Mouse (Mus musculus): ENCODE measurements around the gene Polr2e. TPM values are rescaled to one million over a fixed set of nuclear protein-coding genes. Genes with fewer than 3 reads are reported as not detected.
A peak's percentile ranks its signal among the peaks of the same experiment; 100 is the strongest.

Gene Polr2e
- polyA plus RNA-seq, 1 experiment from 2014 or later, result 174 TPM

GRCm38 (mm10) chr10:80076386-80076785 lies 36.8 kb upstream of the Polr2e start:
- Histone ChIP-seq H3K36me3 (ENCODE audit: control insufficient read depth, insufficient read depth, low read length) (no peaks in the 10 kb centered on the region), H3K4me3 (replicated peaks; ENCODE audit: low read length) (no peak overlapping the region), H3K27ac (ENCODE audit: low read length) (no peak overlapping the region), H3K4me1 (ENCODE audit: control insufficient read depth, insufficient read depth, low read length) (peaks cover 33% of the 10 kb centered on the region), H3K27me3 (ENCODE audit: control insufficient read depth, insufficient read depth, low read length) (no peaks in the 10 kb centered on the region), H3K9me3 (replicated peaks; ENCODE audit: control insufficient read depth, low read length) (no peaks in the 10 kb centered on the region), H3K9ac (ENCODE audit: low read length) (no peak overlapping the region), H3K4me2 (ENCODE audit: low read depth, low read length) (no peak overlapping the region)
- whole genome bisulfite sequencing, result 92% methylated on average over 4 of the region's 4 CpGs
- ATAC-seq (ENCODE audit: insufficient read depth, low FRiP score), result no peak

- Histone ChIP-seq H3K4me2 (ENCODE audit: low read depth, low read length) (no peak overlapping the region), H3K9ac (ENCODE audit: low read length) (0 out of 2 replicates have a peak overlapping the region, but pooled peaks have one; percentile 14), H3K27ac (ENCODE audit: low read length) (peak overlapping the region; percentile 57; the same call in 1 of the 2 replicates), H3K9me3 (replicated peaks; ENCODE audit: control insufficient read depth, low read length) (no peaks in the 10 kb centered on the region), H3K4me3 (replicated peaks; ENCODE audit: low read length) (no peak overlapping the region), H3K27me3 (ENCODE audit: control insufficient read depth, insufficient read depth, low read length) (no peaks in the 10 kb centered on the region), H3K4me1 (ENCODE audit: control insufficient read depth, insufficient read depth, low read length) (peaks cover 36% of the 10 kb centered on the region), H3K36me3 (ENCODE audit: control insufficient read depth, insufficient read depth, low read length) (no peaks in the 10 kb centered on the region)
- no peak for ATAC-seq (ENCODE audit: insufficient read depth, low FRiP score)
- 75% methylated on average over 1 of the region's 1 CpGs for WGBS
Measured at GRCm38 (mm10) chr10:80075924-80076323, 36.3 kb upstream of the Polr2e start.

DNA sequence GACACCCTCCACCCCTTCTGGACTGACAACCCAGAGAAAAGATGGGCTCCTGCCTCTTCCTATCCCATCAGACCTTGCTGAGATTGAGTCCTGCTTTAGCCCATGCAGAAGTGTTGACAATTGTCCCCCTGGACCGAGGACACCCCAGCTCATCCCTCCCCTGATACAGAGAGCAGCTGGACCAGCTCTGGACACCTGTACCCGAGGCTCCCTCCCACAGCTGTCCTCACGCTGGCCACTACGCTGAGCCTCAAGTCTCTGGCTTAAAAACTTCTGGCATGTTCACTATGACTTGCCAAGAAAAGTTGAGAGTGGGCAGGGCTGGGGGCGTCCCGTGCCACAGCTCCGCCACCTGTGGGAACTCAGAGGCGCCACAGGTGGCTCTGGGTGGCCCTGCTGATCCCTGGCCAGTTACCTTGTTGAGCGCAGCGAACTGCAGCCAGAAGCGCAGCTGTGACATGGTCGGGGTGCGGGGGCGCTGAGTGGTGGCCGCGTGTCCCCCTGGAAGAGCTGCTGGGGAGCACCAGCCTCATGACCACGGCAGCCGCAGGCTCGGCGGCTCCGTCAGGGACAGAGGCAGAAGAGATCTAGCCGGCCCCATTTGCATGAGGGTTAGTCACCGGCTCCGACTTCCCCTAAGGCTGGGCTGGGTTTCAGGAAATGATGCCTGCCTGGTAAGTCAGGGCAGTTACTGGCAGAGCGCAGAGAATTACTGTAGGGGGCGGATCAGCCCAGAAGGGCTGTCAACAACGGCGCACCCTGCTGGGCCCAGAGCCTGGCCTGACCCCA lies 35.4 kb upstream of the Polr2e start:
- H3K9ac ChIP-seq (ENCODE audit: low read length), result peak overlapping the region; percentile 58
- no peaks in the 10 kb centered on the region for H3K27me3 ChIP-seq (ENCODE audit: control insufficient read depth, insufficient read depth, low read length)
- no peaks in the 10 kb centered on the region for H3K36me3 ChIP-seq (ENCODE audit: control insufficient read depth, insufficient read depth, low read length)
- 19% methylated on average over 28 of the region's 28 CpGs for WGBS
- no peaks in the 10 kb centered on the region for H3K9me3 ChIP-seq (replicated peaks; ENCODE audit: control insufficient read depth, low read length)
- H3K4me3 ChIP-seq (replicated peaks; ENCODE audit: low read length), result peak overlapping the region; percentile 28
- H3K4me2 ChIP-seq (ENCODE audit: low read depth, low read length), result peak overlapping the region; percentile 46
- H3K4me1 ChIP-seq (ENCODE audit: control insufficient read depth, insufficient read depth, low read length), result peaks cover 34% of the 10 kb centered on the region
- peak; percentile 75 for ATAC-seq (ENCODE audit: insufficient read depth, low FRiP score)
- H3K27ac ChIP-seq (ENCODE audit: low read length), result peak overlapping the region; percentile 63

DNA sequence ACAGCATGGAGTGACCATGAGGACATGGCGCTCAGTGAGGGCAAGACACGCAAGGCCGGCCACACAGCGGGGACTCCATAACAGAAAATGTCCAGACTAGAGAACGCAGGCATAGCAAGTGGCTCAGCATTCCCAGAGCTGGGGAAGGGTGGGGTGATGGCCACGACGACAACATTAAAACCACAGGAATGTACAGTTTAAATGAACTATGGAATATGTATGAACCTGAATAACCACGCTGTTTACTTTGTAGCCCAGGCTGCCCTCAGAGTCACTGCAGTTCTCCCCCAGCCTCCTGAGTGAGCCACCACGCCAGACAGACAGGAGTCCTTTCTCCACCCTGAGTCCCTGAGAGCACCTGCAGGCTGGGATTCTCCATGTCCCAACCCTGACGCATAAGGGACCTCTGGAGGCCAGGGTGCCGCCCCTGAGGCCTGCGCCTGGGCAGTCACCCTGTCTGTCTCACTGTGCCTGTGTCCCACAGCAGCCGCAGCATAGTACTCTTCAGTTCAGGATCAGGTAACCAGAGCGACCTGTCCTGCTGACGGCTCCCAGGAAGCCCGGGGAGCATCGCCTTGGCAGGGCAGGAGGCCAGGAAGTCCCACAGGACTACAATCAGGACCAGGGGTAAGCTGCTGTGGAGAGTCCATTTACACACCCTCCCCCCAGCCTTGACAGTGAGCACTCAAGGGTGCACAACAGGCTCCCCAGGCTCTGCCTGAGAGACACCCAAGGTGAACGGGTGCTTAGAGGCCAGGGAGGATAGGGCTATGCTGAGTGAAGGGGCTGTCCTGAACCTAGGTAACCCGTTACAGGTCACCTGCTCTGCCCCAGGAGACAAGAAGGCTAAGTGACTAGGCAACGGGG lies 33.3 kb upstream of the Polr2e start:
- H3K36me3 ChIP-seq (ENCODE audit: control insufficient read depth, insufficient read depth, low read length), result no peaks in the 10 kb centered on the region
- H3K4me2 ChIP-seq (ENCODE audit: low read depth, low read length), result no peak overlapping the region
- 84% methylated on average over 20 of the region's 20 CpGs for WGBS
- no peak overlapping the region for H3K27ac ChIP-seq (ENCODE audit: low read length)
- no peaks in the 10 kb centered on the region for H3K9me3 ChIP-seq (replicated peaks; ENCODE audit: control insufficient read depth, low read length)
- peaks cover 34% of the 10 kb centered on the region for H3K4me1 ChIP-seq (ENCODE audit: control insufficient read depth, insufficient read depth, low read length)
- no peaks in the 10 kb centered on the region for H3K27me3 ChIP-seq (ENCODE audit: control insufficient read depth, insufficient read depth, low read length)
- ATAC-seq (ENCODE audit: insufficient read depth, low FRiP score), result no peak
- 0 out of 2 replicates have a peak overlapping the region, but pooled peaks have one; percentile 12 for H3K9ac ChIP-seq (ENCODE audit: low read length)
- no peak overlapping the region for H3K4me3 ChIP-seq (replicated peaks; ENCODE audit: low read length)

- Histone ChIP-seq H3K36me3 (ENCODE audit: control insufficient read depth, insufficient read depth, low read length) (no peaks in the 10 kb centered on the region), H3K4me2 (ENCODE audit: low read depth, low read length) (no peak overlapping the region), H3K9me3 (replicated peaks; ENCODE audit: control insufficient read depth, low read length) (no peaks in the 10 kb centered on the region), H3K4me1 (ENCODE audit: control insufficient read depth, insufficient read depth, low read length) (peaks cover 34% of the 10 kb centered on the region), H3K27ac (ENCODE audit: low read length) (peak overlapping the region; percentile 92), H3K9ac (ENCODE audit: low read length) (peak overlapping the region; percentile 50; the same call in 1 of the 2 replicates), H3K4me3 (replicated peaks; ENCODE audit: low read length) (no peak overlapping the region), H3K27me3 (ENCODE audit: control insufficient read depth, insufficient read depth, low read length) (no peaks in the 10 kb centered on the region)
- WGBS, result 76% methylated on average over 3 of the region's 3 CpGs
- no peak for ATAC-seq (ENCODE audit: insufficient read depth, low FRiP score)
Measured at GRCm38 (mm10) chr10:80071516-80071900, 31.9 kb upstream of the Polr2e start.

DNA sequence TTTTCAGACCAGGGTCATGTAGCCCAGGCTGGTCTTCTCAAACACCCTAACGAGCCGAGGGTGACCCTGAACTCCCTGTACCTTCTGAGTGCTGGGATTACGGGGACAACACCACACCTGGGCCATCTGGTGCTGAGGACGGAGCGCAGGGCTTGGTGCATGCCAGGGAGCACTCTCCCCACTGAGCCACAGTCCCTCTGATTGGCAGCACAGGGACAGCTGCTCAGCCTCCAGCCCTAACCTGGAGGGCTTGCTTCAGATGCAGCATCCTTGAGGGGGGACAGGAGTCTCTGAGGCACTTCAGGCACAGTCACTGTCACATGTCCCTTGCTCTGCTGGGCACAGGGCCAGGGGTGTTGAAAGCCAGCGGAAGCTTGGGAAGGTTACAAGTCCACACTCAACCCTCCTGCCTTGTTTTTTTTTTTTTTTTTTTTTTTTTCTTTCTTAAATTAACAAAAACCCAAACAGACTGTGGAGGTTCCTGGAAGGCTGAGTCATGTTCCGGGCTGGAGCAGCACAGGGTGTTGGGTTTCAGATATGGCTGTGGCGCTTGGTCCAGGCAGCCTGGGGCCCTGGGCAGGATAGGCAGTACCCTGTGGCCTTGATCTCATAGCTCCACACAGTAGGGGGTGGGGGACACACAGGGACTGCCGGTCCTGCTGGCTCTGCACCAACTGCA lies 31.4 kb upstream of the Polr2e start:
- Histone ChIP-seq H3K4me1 (ENCODE audit: control insufficient read depth, insufficient read depth, low read length) (peaks cover 34% of the 10 kb centered on the region), H3K27ac (ENCODE audit: low read length) (peak overlapping the region; percentile 92), H3K9ac (ENCODE audit: low read length) (peak overlapping the region; percentile 50; the same call in 1 of the 2 replicates), H3K36me3 (ENCODE audit: control insufficient read depth, insufficient read depth, low read length) (no peaks in the 10 kb centered on the region), H3K27me3 (ENCODE audit: control insufficient read depth, insufficient read depth, low read length) (no peaks in the 10 kb centered on the region), H3K4me2 (ENCODE audit: low read depth, low read length) (no peak overlapping the region), H3K4me3 (replicated peaks; ENCODE audit: low read length) (no peak overlapping the region), H3K9me3 (replicated peaks; ENCODE audit: control insufficient read depth, low read length) (no peaks in the 10 kb centered on the region)
- ATAC-seq (ENCODE audit: insufficient read depth, low FRiP score), result peak; percentile 89
- 48% methylated on average over 9 of the region's 9 CpGs for WGBS

DNA sequence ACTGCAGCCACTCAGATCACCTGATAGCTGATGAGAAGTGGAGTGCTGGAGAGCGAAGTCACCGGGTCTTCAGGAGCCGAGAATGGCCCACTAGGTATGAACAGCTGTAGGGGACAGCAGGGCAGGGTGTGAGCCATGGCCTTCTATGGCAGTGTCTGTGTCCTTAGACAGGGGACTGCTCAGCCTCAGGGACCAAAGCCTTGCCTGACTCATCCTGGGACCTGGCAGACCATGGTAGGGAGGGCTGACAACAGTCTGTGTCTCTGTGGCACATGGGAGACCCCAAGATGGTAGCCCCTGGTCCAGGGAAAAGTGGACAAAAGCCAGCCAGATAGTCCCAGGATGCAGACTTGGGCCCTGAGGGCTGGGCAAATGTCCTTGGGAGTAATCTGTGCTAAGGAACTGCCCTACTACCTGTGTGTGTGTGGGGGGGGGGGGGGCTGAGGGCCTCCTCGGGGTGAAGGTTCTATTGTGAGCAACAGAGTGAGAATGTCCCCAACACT lies 30.4 kb upstream of the Polr2e start:
- Histone ChIP-seq H3K4me1 (ENCODE audit: control insufficient read depth, insufficient read depth, low read length) (peaks cover 27% of the 10 kb centered on the region), H3K9ac (ENCODE audit: low read length) (no peak overlapping the region), H3K27ac (ENCODE audit: low read length) (no peak overlapping the region), H3K9me3 (replicated peaks; ENCODE audit: control insufficient read depth, low read length) (no peaks in the 10 kb centered on the region), H3K36me3 (ENCODE audit: control insufficient read depth, insufficient read depth, low read length) (no peaks in the 10 kb centered on the region), H3K4me3 (replicated peaks; ENCODE audit: low read length) (no peak overlapping the region), H3K4me2 (ENCODE audit: low read depth, low read length) (no peak overlapping the region), H3K27me3 (ENCODE audit: control insufficient read depth, insufficient read depth, low read length) (no peaks in the 10 kb centered on the region)
- no peak for ATAC-seq (ENCODE audit: insufficient read depth, low FRiP score)
- 74% methylated on average over 4 of the region's 4 CpGs for WGBS

- WGBS, result 91% methylated on average over 6 of the region's 7 CpGs
- no peaks in the 10 kb centered on the region for H3K27me3 ChIP-seq (ENCODE audit: control insufficient read depth, insufficient read depth, low read length)
- peaks cover 20% of the 10 kb centered on the region for H3K4me1 ChIP-seq (ENCODE audit: control insufficient read depth, insufficient read depth, low read length)
- no peak overlapping the region for H3K9ac ChIP-seq (ENCODE audit: low read length)
- no peaks in the 10 kb centered on the region for H3K36me3 ChIP-seq (ENCODE audit: control insufficient read depth, insufficient read depth, low read length)
- no peak overlapping the region for H3K4me3 ChIP-seq (replicated peaks; ENCODE audit: low read length)
- H3K4me2 ChIP-seq (ENCODE audit: low read depth, low read length), result no peak overlapping the region
- H3K27ac ChIP-seq (ENCODE audit: low read length), result no peak overlapping the region
- no peaks in the 10 kb centered on the region for H3K9me3 ChIP-seq (replicated peaks; ENCODE audit: control insufficient read depth, low read length)
- ATAC-seq (ENCODE audit: insufficient read depth, low FRiP score), result no peak
Measured at GRCm38 (mm10) chr10:80069251-80069650, 29.7 kb upstream of the Polr2e start.

Measured in stomach, embryonic 16.5 days (tissue).